Mouse (Mus musculus) adrenal gland, postnatal 4 days (tissue): ENCODE data around the gene Taf6l. TPM values are rescaled to one million over a fixed set of nuclear protein-coding genes. Genes with fewer than 3 reads are reported as not detected.

ENCODE experiments used
- DNase-seq, 2 experiments: peaks; one replicate each; pipeline ENCODE4 v3.0.0; 2021 to 2022; ENCODE audit warnings: low spot score in 2 of 2, mixed read lengths in 2 of 2
- total RNA-seq, 2 experiments: library from RNA; stranded (reverse); gene quantifications; 2 replicates each; pipeline ENCODE4 v1.2.3; 2021

Gene Taf6l
- total RNA-seq, 2 experiments from 2014 or later: 18.3 to 18.9 TPM

GRCm38 (mm10) chr19:8798264-8798946 lies 12.2 kb upstream of the Taf6l start, which contains the start of gene Polr2g:
Gene Polr2g, minus strand, starts transcription at chr19:8798577.
- peak; percentile 77 to 81 for DNase-seq

- no peak for DNase-seq
Observed at GRCm38 (mm10) chr19:8790171-8790570, 4.0 kb upstream of the Taf6l start.

GRCm38 (mm10) chr19:8789171-8789570 lies 3.0 kb upstream of the Taf6l start:
- DNase-seq: no peak

GRCm38 (mm10) chr19:8788521-8788920 lies 2.3 kb upstream of the Taf6l start:
- DNase-seq: no peak

GRCm38 (mm10) chr19:8774951-8775421 lies 11.2 kb downstream of the Taf6l start:
- no peak for DNase-seq

- DNase-seq: peak; percentile 83 to 94
Observed at GRCm38 (mm10) chr19:8774086-8774835, 12.0 kb downstream of the Taf6l start, which contains the start of gene Tmem179b. Gene Tmem179b, minus strand, starts transcription at chr19:8774467.

- DNase-seq: no peak
Observed at GRCm38 (mm10) chr19:8773409-8773808, 12.8 kb downstream of the Taf6l start.

- no peak for DNase-seq
Observed at GRCm38 (mm10) chr19:8772996-8773395, 13.2 kb downstream of the Taf6l start.

- DNase-seq: peak; percentile 73 to 74
Observed at GRCm38 (mm10) chr19:8770567-8771270, 15.5 kb downstream of the Taf6l start, which contains the start of gene Tmem223. Gene Tmem223, plus strand, starts transcription at chr19:8770996.

GRCm38 (mm10) chr19:8765562-8765961 lies 20.7 kb downstream of the Taf6l start:
- no peak for DNase-seq

- DNase-seq: no peak
Observed at GRCm38 (mm10) chr19:8763276-8763675, 22.9 kb downstream of the Taf6l start.

- DNase-seq: no peak
Observed at GRCm38 (mm10) chr19:8760757-8761156, 25.5 kb downstream of the Taf6l start.

- no peak for DNase-seq
Observed at GRCm38 (mm10) chr19:8758899-8759298, 27.3 kb downstream of the Taf6l start.

GRCm38 (mm10) chr19:8757471-8757998 lies 28.7 kb downstream of the Taf6l start:
- no peak for DNase-seq

- DNase-seq: peak; percentile 81 to 89
Observed at GRCm38 (mm10) chr19:8756635-8757387, 29.4 kb downstream of the Taf6l start, which contains the start of gene Nxf1. Gene Nxf1, plus strand, starts transcription at chr19:8757073.

GRCm38 (mm10) chr19:8755652-8756051 lies 30.6 kb downstream of the Taf6l start:
- no peak for DNase-seq

GRCm38 (mm10) chr19:8747368-8747767 lies 38.8 kb downstream of the Taf6l start:
- no peak for DNase-seq

- DNase-seq: no peak
Observed at GRCm38 (mm10) chr19:8745382-8745781, 40.8 kb downstream of the Taf6l start.

GRCm38 (mm10) chr19:8742176-8742575 lies 44.0 kb downstream of the Taf6l start:
- DNase-seq: no peak

- DNase-seq: peak; percentile 69 to 92
Observed at GRCm38 (mm10) chr19:8741243-8741869, 44.9 kb downstream of the Taf6l start, which contains the start of gene Stx5a. Gene Stx5a, plus strand, starts transcription at chr19:8741413.
